Mouse (Mus musculus): ENCODE measurements around the gene Hist1h3a. TPM values are rescaled to one million over a fixed set of nuclear protein-coding genes. Genes with fewer than 3 reads are reported as not detected.

Gene Hist1h3a
- polyA plus RNA-seq, 1 experiment from 2014 or later, result 8.4 TPM

DNA sequence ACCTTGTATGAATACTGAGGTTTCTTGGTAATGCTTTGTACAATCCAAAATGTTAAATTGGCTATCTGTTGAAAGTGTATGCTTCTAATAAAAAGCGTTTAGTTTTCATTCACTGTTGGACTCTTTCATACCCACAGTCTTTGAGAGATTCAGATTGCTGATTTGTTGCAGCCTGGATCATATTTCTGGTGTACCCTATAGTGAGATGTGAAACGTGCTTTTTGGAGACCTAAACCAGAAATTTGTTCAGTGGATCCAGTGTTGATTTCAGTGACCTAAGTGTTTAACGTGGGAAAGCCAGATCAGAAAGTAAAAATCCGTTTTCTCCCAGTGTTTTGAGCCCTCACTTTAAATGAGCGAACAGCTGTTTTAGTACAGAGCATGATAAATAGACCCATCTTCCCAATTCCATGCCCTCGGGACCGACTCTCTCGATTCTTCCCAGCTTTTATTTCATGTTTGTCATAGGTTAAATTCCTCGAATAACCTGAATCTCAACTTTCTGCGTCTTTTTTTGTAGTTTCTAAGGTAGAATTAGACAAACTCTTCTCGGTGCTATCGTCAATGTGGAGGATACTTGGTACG, 21.8 kb downstream of the Hist1h3a start:
- peak overlapping the region; percentile 97 for H3K27ac ChIP-seq (ENCODE audit: low read depth)
- H3K4me2 ChIP-seq (ENCODE audit: low read length), result peak overlapping the region; percentile 62
- WGBS, result 27% methylated on average over 13 of the region's 13 CpGs
- H3K9me3 ChIP-seq (ENCODE audit: control insufficient read depth, low read length), result no peaks in the 10 kb centered on the region
- ATAC-seq (replicated peaks; ENCODE audit: low FRiP score, low TSS enrichment, low read depth) (no peak), DNase-seq (ENCODE audit: low spot score) (no peak)
- no peaks in the 10 kb centered on the region for H3K36me3 ChIP-seq (ENCODE audit: control insufficient read depth, insufficient read depth, low read length)
- peaks cover 20% of the 10 kb centered on the region for H3K4me1 ChIP-seq (replicated peaks; ENCODE audit: control insufficient read depth, insufficient read depth, low read length)
- H3K4me3 ChIP-seq (ENCODE audit: low read depth, low read length), result peak overlapping the region; percentile 49
- H3K9ac ChIP-seq (ENCODE audit: low read length), result peak overlapping the region; percentile 81
- no peaks in the 10 kb centered on the region for H3K27me3 ChIP-seq (replicated peaks; ENCODE audit: control insufficient read depth, insufficient read depth, low read length)

DNA sequence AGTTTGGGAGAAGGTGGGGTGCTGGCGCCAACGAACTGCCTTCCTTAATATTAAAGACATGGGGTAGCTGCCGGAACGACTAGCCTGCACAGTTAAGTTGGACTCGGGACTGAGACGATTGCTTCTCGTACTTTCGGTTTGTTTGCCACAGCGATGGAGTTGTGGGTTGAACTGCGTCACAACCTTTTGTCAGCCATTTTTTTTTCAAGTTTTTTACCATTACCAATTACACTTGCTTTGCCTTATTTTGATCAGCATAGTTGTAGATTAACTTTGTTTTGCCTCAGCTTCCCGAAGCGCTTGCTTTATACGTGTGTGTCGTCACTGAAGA, 22.3 kb downstream of the Hist1h3a start:
- peak overlapping the region; percentile 62 for H3K4me2 ChIP-seq (ENCODE audit: low read length)
- H3K9me3 ChIP-seq (ENCODE audit: control insufficient read depth, low read length), result no peaks in the 10 kb centered on the region
- under 1% methylated on average over 14 of the region's 14 CpGs for WGBS
- H3K27ac ChIP-seq (ENCODE audit: low read depth), result peak overlapping the region; percentile 97
- peaks cover 20% of the 10 kb centered on the region for H3K4me1 ChIP-seq (replicated peaks; ENCODE audit: control insufficient read depth, insufficient read depth, low read length)
- H3K9ac ChIP-seq (ENCODE audit: low read length), result peak overlapping the region; percentile 81
- peak; percentile 51; the same call in 1 of the 2 replicates for ATAC-seq (replicated peaks; ENCODE audit: low FRiP score, low TSS enrichment, low read depth)
- DNase-seq (ENCODE audit: low spot score), result peak; percentile 96
- H3K4me3 ChIP-seq (ENCODE audit: low read depth, low read length), result peak overlapping the region; percentile 49
- H3K36me3 ChIP-seq (ENCODE audit: control insufficient read depth, insufficient read depth, low read length), result no peaks in the 10 kb centered on the region
- no peaks in the 10 kb centered on the region for H3K27me3 ChIP-seq (replicated peaks; ENCODE audit: control insufficient read depth, insufficient read depth, low read length)

DNA sequence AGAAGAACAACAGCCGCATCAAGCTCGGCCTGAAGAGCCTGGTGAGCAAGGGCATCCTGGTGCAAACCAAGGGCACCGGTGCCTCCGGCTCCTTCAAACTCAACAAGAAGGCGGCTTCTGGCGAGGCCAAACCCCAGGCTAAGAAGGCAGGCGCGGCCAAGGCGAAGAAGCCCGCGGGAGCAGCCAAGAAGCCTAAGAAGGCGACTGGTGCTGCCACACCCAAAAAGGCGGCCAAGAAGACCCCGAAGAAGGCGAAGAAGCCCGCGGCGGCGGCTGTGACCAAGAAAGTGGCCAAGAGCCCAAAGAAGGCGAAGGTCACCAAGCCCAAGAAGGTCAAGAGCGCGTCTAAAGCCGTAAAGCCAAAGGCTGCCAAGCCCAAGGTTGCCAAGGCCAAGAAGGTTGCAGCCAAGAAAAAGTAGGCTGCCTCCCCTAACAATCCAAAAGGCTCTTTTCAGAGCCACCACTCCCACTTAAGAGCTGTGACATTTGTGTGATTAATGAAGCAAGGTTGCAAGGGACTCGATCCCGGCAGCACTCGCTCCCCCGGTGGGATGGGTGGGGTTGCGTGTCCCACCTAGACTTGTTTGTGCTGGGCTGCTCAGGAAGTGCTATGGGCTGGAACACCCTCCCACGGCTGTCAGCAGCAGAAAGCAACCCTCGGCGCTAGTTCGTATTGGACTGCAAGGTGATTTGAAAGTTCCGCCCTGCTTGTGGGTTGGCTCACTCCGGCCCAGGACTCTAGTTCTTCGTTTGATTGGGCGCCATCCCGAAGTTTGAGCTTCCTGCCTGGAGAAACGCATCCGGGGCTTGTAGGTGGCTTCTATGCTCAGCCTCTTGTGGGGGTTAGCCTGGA, 22.9 kb downstream of the Hist1h3a start:
- peak overlapping the region; percentile 49 for H3K4me3 ChIP-seq (ENCODE audit: low read depth, low read length)
- peak overlapping the region; percentile 62 for H3K4me2 ChIP-seq (ENCODE audit: low read length)
- peaks cover 16% of the 10 kb centered on the region for H3K4me1 ChIP-seq (replicated peaks; ENCODE audit: control insufficient read depth, insufficient read depth, low read length)
- WGBS, result under 1% methylated on average over 39 of the region's 39 CpGs
- no peaks in the 10 kb centered on the region for H3K9me3 ChIP-seq (ENCODE audit: control insufficient read depth, low read length)
- ATAC-seq (replicated peaks; ENCODE audit: low FRiP score, low TSS enrichment, low read depth), result peak; percentile 90
- no peaks in the 10 kb centered on the region for H3K27me3 ChIP-seq (replicated peaks; ENCODE audit: control insufficient read depth, insufficient read depth, low read length)
- no peaks in the 10 kb centered on the region for H3K36me3 ChIP-seq (ENCODE audit: control insufficient read depth, insufficient read depth, low read length)
- H3K9ac ChIP-seq (ENCODE audit: low read length), result peak overlapping the region; percentile 81
- peak overlapping the region; percentile 97 for H3K27ac ChIP-seq (ENCODE audit: low read depth)
- peak; percentile 97 for DNase-seq (ENCODE audit: low spot score)

DNA sequence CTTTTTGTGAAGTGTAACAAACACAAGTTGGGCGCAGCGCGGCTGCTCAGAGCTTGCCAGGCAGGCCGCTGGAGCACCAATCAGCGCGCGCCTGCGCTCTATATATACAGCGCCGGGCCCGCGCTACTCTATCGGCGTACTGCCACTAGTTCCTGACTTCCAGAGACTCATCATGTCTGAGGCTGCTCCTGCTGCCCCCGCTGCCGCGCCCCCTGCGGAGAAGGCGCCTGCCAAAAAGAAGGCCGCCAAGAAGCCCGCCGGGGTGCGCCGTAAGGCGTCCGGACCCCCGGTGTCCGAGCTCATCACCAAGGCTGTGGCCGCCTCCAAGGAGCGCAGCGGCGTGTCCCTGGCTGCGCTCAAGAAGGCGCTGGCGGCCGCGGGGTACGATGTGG, 23.5 kb downstream of the Hist1h3a start, which contains the start of gene Hist1h1c:
Hist1h1c (plus strand) TSS at position 132 of the 392 bp plus-strand sequence.
- Histone ChIP-seq H3K9me3 (ENCODE audit: control insufficient read depth, low read length) (no peaks in the 10 kb centered on the region), H3K4me3 (ENCODE audit: low read depth, low read length) (peak within 1 kb of the TSS; percentile 49), H3K27me3 (replicated peaks; ENCODE audit: control insufficient read depth, insufficient read depth, low read length) (no peaks in the 10 kb centered on the region), H3K4me1 (replicated peaks; ENCODE audit: control insufficient read depth, insufficient read depth, low read length) (peaks cover 12% of the 10 kb centered on the region), H3K4me2 (ENCODE audit: low read length) (peak within 1 kb of the TSS; percentile 62), H3K9ac (ENCODE audit: low read length) (peak within 1 kb of the TSS; percentile 81), H3K27ac (ENCODE audit: low read depth) (peak within 1 kb of the TSS; percentile 97), H3K36me3 (ENCODE audit: control insufficient read depth, insufficient read depth, low read length) (no peaks in the 10 kb centered on the region)
- DNase-seq (ENCODE audit: low spot score), result peak; percentile 99
- ATAC-seq (replicated peaks; ENCODE audit: low FRiP score, low TSS enrichment, low read depth), result peak; percentile 90
- under 1% methylated on average over 31 of the region's 38 CpGs for WGBS

DNA sequence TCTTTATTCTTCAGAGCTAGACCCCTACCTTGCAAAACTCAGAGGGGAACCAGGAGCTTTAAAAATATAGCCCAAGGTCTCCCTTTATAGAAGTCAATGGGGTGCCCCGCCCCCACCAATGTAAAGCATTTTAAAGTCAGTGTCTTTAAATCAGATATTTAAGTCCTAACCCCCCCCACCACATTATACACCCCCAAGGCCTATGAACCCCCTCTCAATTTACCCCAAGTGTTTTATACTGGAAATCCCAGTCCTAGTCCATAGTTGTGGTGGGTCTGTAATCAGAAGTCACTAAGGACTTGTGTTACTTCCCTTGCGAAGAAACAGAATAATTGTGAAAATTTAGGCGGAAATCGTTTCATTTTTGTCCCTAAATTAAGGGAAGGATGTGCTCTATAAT, 24.1 kb downstream of the Hist1h3a start:
- WGBS, result 27% methylated on average over 4 of the region's 4 CpGs
- H3K4me3 ChIP-seq (ENCODE audit: low read depth, low read length), result peak overlapping the region; percentile 49
- H3K27me3 ChIP-seq (replicated peaks; ENCODE audit: control insufficient read depth, insufficient read depth, low read length), result no peaks in the 10 kb centered on the region
- peak overlapping the region; percentile 81 for H3K9ac ChIP-seq (ENCODE audit: low read length)
- ATAC-seq (replicated peaks; ENCODE audit: low FRiP score, low TSS enrichment, low read depth) (no peak), DNase-seq (ENCODE audit: low spot score) (no peak)
- H3K27ac ChIP-seq (ENCODE audit: low read depth), result peak overlapping the region; percentile 97
- peaks cover 12% of the 10 kb centered on the region for H3K4me1 ChIP-seq (replicated peaks; ENCODE audit: control insufficient read depth, insufficient read depth, low read length)
- no peaks in the 10 kb centered on the region for H3K36me3 ChIP-seq (ENCODE audit: control insufficient read depth, insufficient read depth, low read length)
- peak overlapping the region; percentile 62 for H3K4me2 ChIP-seq (ENCODE audit: low read length)
- no peaks in the 10 kb centered on the region for H3K9me3 ChIP-seq (ENCODE audit: control insufficient read depth, low read length)

DNA sequence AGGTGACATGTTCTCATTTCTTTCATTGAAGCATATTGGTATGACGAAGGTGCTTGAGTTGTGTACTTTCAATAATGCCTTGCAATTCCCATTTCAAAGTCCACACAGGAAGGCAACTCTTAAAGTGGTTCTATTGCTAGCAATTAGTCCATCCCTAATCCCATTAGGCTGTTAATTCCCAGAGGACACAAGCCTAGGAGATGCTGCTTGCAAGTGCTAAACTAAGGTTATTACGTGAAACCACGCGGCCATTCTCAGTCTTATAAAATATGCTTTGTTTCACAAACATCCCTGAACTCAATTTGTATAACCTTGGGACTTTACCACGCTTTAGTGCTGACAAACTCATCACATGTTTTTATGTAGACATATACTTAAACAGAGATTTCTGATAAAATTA, 25.1 kb downstream of the Hist1h3a start:
- no peak overlapping the region for H3K27ac ChIP-seq (ENCODE audit: low read depth)
- peaks cover 12% of the 10 kb centered on the region for H3K4me1 ChIP-seq (replicated peaks; ENCODE audit: control insufficient read depth, insufficient read depth, low read length)
- DNase-seq (ENCODE audit: low spot score), result no peak
- 83% methylated on average over 5 of the region's 5 CpGs for WGBS
- no peak overlapping the region for H3K4me3 ChIP-seq (ENCODE audit: low read depth, low read length)
- H3K9me3 ChIP-seq (ENCODE audit: control insufficient read depth, low read length), result no peaks in the 10 kb centered on the region
- no peak for ATAC-seq (replicated peaks; ENCODE audit: low FRiP score, low TSS enrichment, low read depth)
- H3K27me3 ChIP-seq (replicated peaks; ENCODE audit: control insufficient read depth, insufficient read depth, low read length), result no peaks in the 10 kb centered on the region
- no peaks in the 10 kb centered on the region for H3K36me3 ChIP-seq (ENCODE audit: control insufficient read depth, insufficient read depth, low read length)
- H3K9ac ChIP-seq (ENCODE audit: low read length), result no peak overlapping the region
- H3K4me2 ChIP-seq (ENCODE audit: low read length), result no peak overlapping the region

DNA sequence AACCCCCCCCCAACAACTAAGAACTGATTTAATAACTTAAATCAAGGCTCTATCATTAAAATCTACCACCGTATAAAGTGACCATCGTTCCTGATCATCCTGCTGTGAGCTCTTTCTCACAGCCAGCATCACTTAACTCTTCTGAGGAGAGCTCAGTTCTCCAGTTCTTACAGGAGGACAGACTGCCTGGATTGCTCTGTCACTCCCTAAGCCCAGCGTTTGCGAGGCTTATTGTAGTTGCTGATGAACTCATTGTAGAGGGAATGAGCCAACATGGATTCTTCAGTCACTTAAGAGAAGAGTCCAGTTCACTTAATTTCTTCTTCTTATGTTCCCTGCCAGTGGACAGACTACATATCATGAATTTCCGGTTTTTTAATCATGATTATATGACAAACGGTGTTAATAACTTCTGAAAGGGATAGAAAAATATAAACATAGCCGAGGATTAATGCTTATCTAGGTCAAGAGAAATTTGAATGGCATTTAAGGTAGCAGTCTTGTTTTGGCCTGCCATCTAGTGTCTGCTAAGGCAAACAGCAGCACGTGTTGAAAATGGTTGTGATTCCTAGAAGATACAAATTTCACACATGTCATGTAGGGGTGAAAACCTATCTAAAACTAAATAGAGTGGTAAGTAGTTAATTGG, 29.9 kb downstream of the Hist1h3a start:
- Histone ChIP-seq H3K4me2 (ENCODE audit: low read length) (no peak overlapping the region), H3K4me3 (ENCODE audit: low read depth, low read length) (no peak overlapping the region), H3K9me3 (ENCODE audit: control insufficient read depth, low read length) (no peaks in the 10 kb centered on the region), H3K36me3 (ENCODE audit: control insufficient read depth, insufficient read depth, low read length) (no peaks in the 10 kb centered on the region), H3K9ac (ENCODE audit: low read length) (no peak overlapping the region), H3K27ac (ENCODE audit: low read depth) (no peak overlapping the region), H3K4me1 (replicated peaks; ENCODE audit: control insufficient read depth, insufficient read depth, low read length) (no peaks in the 10 kb centered on the region), H3K27me3 (replicated peaks; ENCODE audit: control insufficient read depth, insufficient read depth, low read length) (no peaks in the 10 kb centered on the region)
- no peak for DNase-seq (ENCODE audit: low spot score)
- ATAC-seq (replicated peaks; ENCODE audit: low FRiP score, low TSS enrichment, low read depth), result no peak; the same call in 1 of the 2 replicates
- 26% methylated on average over 8 of the region's 8 CpGs for WGBS

DNA sequence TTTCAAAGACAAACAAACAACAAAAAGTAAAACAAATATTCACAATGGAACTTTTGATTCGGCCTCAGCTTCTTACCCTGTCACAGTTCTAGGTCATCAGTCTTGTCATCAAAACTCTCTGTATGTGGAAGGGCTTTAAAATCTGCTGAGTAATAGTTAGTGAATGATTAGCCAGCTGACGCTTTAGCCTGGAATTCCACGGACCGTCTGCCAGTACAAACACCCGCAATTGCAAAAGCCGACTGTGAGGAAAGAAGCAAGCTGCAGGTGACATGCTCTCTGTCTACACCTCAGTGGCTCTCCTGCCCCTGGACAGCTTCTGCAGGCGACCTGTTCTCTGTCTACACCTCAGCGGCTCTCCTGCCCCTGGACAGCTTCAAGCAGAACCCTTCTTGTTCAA, 31.7 kb downstream of the Hist1h3a start:
- WGBS, result 23% methylated on average over 8 of the region's 8 CpGs
- H3K4me2 ChIP-seq (ENCODE audit: low read length), result no peak overlapping the region
- ATAC-seq (replicated peaks; ENCODE audit: low FRiP score, low TSS enrichment, low read depth), result peak; percentile 65

More for the DNA sequence above, 31.7 kb downstream of the Hist1h3a start:
- Histone ChIP-seq H3K27me3 (replicated peaks; ENCODE audit: control insufficient read depth, insufficient read depth, low read length) (no peaks in the 10 kb centered on the region), H3K4me1 (replicated peaks; ENCODE audit: control insufficient read depth, insufficient read depth, low read length) (no peaks in the 10 kb centered on the region), H3K27ac (ENCODE audit: low read depth) (no peak overlapping the region), H3K9me3 (ENCODE audit: control insufficient read depth, low read length) (no peaks in the 10 kb centered on the region), H3K9ac (ENCODE audit: low read length) (no peak overlapping the region), H3K4me3 (ENCODE audit: low read depth, low read length) (no peak overlapping the region), H3K36me3 (ENCODE audit: control insufficient read depth, insufficient read depth, low read length) (no peaks in the 10 kb centered on the region)
- no peak for DNase-seq (ENCODE audit: low spot score)

Measured in intestine, embryonic 14.5 days (tissue).